In genomic region chr6:146501866-146502804, GRCm38 (mm10) we compare ENCODE assay signal across 1 mouse cellular context.
TF ChIP-seq lines count a peak whose summit lies in the region.

Gene Itpr2 (minus strand): TSS chr6:146502223.

TF ChIP-seq in CH12.LX, 34 proteins besides CTCF, POLR2A, EP300 and RAD21 (continued from another document):
- TF ChIP-seq SIN3A (IDR thresholded peaks at IDR 0.05; ENCODE audit: low read length) (no peak; the same call in 1 of the 2 replicates), RCOR1 (conservative IDR thresholded peaks at IDR 0.05; ENCODE audit: low read depth, low read length) (no peak), SMC3 (IDR thresholded peaks at IDR 0.05; ENCODE audit: low read depth, low read length) (no peak), NELFE (IDR thresholded peaks at IDR 0.05; ENCODE audit: low read depth, low read length) (peak; percentile 63; the same call in 1 of the 2 replicates), USF2 (conservative IDR thresholded peaks at IDR 0.05; ENCODE audit: low read depth, low read length) (no peak), MAZ (IDR thresholded peaks at IDR 0.05; ENCODE audit: low read depth, low read length) (no peak; the same call in 1 of the 2 replicates), IRF4 (IDR thresholded peaks at IDR 0.05; ENCODE audit: low read depth, low read length) (0 out of 2 replicates have a peak, but pooled peaks have one; percentile 11), GABPA (IDR thresholded peaks at IDR 0.05; ENCODE audit: insufficient replicate concordance, low read depth, low read length) (no peak), ZKSCAN1 (IDR thresholded peaks at IDR 0.05; ENCODE audit: borderline replicate concordance, low read depth, low read length) (no peak), JUN (IDR thresholded peaks at IDR 0.05; ENCODE audit: insufficient read depth, low read depth, low read length) (no peak), ELF1 (IDR thresholded peaks at IDR 0.05; ENCODE audit: low read depth, low read length) (0 out of 2 replicates have a peak, but pooled peaks have one; percentile 14), NRF1 (IDR thresholded peaks at IDR 0.05; ENCODE audit: low read depth, low read length) (no peak), ZC3H11A (IDR thresholded peaks at IDR 0.05; ENCODE audit: low read depth, low read length) (no peak), POLR2AphosphoS2 (IDR thresholded peaks at IDR 0.05; ENCODE audit: low read depth, low read length) (no peak), CHD1 (IDR thresholded peaks at IDR 0.05; ENCODE audit: low read depth, low read length) (no peak), MAX (IDR thresholded peaks at IDR 0.05; ENCODE audit: low read length) (no peak), UBTF (IDR thresholded peaks at IDR 0.05; ENCODE audit: low read depth, low read length) (no peak), KAT2A (IDR thresholded peaks at IDR 0.05; ENCODE audit: insufficient replicate concordance, low read length) (no peak), ETS1 (conservative IDR thresholded peaks at IDR 0.05; ENCODE audit: low read depth, low read length) (no peak)
